Mouse (Mus musculus) midbrain, embryonic 10.5 days (tissue): Measurements from ENCODE around the gene Tmtc4. TPM values are rescaled to one million over a fixed set of nuclear protein-coding genes. Genes with fewer than 3 reads are reported as not detected.

Experiments used
- DNase-seq: peaks from one replicate; pipeline ENCODE4 v3.0.0-alpha.2; 2017; ENCODE audit warnings: low spot score
- H3K27ac ChIP-seq: fragments of 300-500 bp; sonication (generic); replicated peaks from 2 replicates; pipeline ENCODE4 v1.5.1; 2016; ENCODE audit warnings: mild to moderate bottlenecking
- H3K27me3 ChIP-seq: fragments of 300-500 bp; sonication (generic); 2 replicates; pipeline ENCODE4 v1.6.1; 2016; ENCODE audit warnings: low read depth, mild to moderate bottlenecking; ENCODE audit not compliant: poor library complexity, severe bottlenecking
- H3K36me3 ChIP-seq: fragments of 300-500 bp; sonication (generic); 2 replicates; pipeline ENCODE4 v1.6.1; 2016; ENCODE audit warnings: mild to moderate bottlenecking, moderate library complexity
- H3K4me1 ChIP-seq: fragments of 300-500 bp; sonication (generic); 2 replicates; pipeline ENCODE4 v1.6.1; 2016
- H3K4me3 ChIP-seq: fragments of 300-500 bp; sonication (generic); 2 replicates; pipeline ENCODE4 v1.5.1; 2016; ENCODE audit warnings: mild to moderate bottlenecking, moderate library complexity
- H3K9me3 ChIP-seq: fragments of 300-500 bp; sonication (generic); replicated peaks from 2 replicates; pipeline ENCODE4 v1.6.1; 2016; ENCODE audit warnings: mild to moderate bottlenecking
- WGBS: fragments of 180-500 bp; shearing (Covaris S2); methylation state at CpG from one replicate; pipeline ENCODE4 v1.1.7; 2016; 5-methylcytosine and 5-hydroxymethylcytosine counted together
- polyA plus RNA-seq: library from polyadenylated mRNA; unstranded; fragments of >200 nt; fragmentation: Nextera tagmentation; extraction: Ambion mirVana; gene quantifications from 2 replicates; pipeline ENCODE4 v1.2.1, GENCODE M21; 2016

The Tmtc4 gene
- polyA plus RNA-seq, 1 experiment from 2014 or later: 28.3 TPM

- Histone ChIP-seq H3K27ac (no peak overlapping the region), H3K36me3 (0 out of 2 replicates have a peak, but pooled peaks cover 4% of the 10 kb centered on the region), H3K9me3 (no peaks in the 10 kb centered on the region), H3K4me3 (no peak overlapping the region), H3K27me3 (no peaks in the 10 kb centered on the region), H3K4me1 (peaks cover 9% of the 10 kb centered on the region)
- no peak for DNase-seq
- 94% methylated on average over 1 of the region's 1 CpGs for WGBS
These were observed 95.4 kb downstream of the Tmtc4 start for GRCm38 (mm10) chr14:122888480-122888872.

GRCm38 (mm10) chr14:122887702-122888479 is 95.9 kb downstream of the Tmtc4 start:
- Histone ChIP-seq H3K9me3 (no peaks in the 10 kb centered on the region), H3K4me3 (no peak overlapping the region), H3K4me1 (peaks cover 15% of the 10 kb centered on the region), H3K27me3 (no peaks in the 10 kb centered on the region), H3K27ac (no peak overlapping the region), H3K36me3 (0 out of 2 replicates have a peak, but pooled peaks cover 4% of the 10 kb centered on the region)
- no peak for DNase-seq
- WGBS: 85% methylated on average over 3 of the region's 3 CpGs

GRCm38 (mm10) chr14:122887278-122887677 is 96.6 kb downstream of the Tmtc4 start:
- no peaks in the 10 kb centered on the region for H3K9me3 ChIP-seq
- no peak overlapping the region for H3K4me3 ChIP-seq

GRCm38 (mm10) chr14:122885893-122886292 is 97.9 kb downstream of the Tmtc4 start:
- DNase-seq: no peak
- peaks cover 30% of the 10 kb centered on the region for H3K4me1 ChIP-seq
- H3K27ac ChIP-seq: no peak overlapping the region
- H3K36me3 ChIP-seq: no peaks in the 10 kb centered on the region
- no peaks in the 10 kb centered on the region for H3K27me3 ChIP-seq
- H3K9me3 ChIP-seq: no peaks in the 10 kb centered on the region
- H3K4me3 ChIP-seq: no peak overlapping the region
- 94% methylated on average over 7 of the region's 7 CpGs for WGBS

More at GRCm38 (mm10) chr14:122887278-122887677, 96.6 kb downstream of the Tmtc4 start:
- DNase-seq: no peak
- 0 out of 2 replicates have a peak, but pooled peaks cover 4% of the 10 kb centered on the region for H3K36me3 ChIP-seq
- H3K4me1 ChIP-seq: peaks cover 21% of the 10 kb centered on the region
- H3K27ac ChIP-seq: no peak overlapping the region
- H3K27me3 ChIP-seq: no peaks in the 10 kb centered on the region
- WGBS: 84% methylated on average over 1 of the region's 1 CpGs

- 72% methylated on average over 10 of the region's 10 CpGs for WGBS
- H3K27me3 ChIP-seq: no peaks in the 10 kb centered on the region
- peaks cover 30% of the 10 kb centered on the region for H3K4me1 ChIP-seq
- DNase-seq: no peak
- no peak overlapping the region for H3K4me3 ChIP-seq
- no peak overlapping the region for H3K27ac ChIP-seq
- H3K9me3 ChIP-seq: no peaks in the 10 kb centered on the region
- no peaks in the 10 kb centered on the region for H3K36me3 ChIP-seq
These were observed 99.8 kb downstream of the Tmtc4 start for GRCm38 (mm10) chr14:122883821-122884584.

GRCm38 (mm10) chr14:122883410-122883806 is 100.4 kb downstream of the Tmtc4 start:
- Histone ChIP-seq H3K4me3 (no peak overlapping the region), H3K36me3 (no peaks in the 10 kb centered on the region), H3K9me3 (no peaks in the 10 kb centered on the region), H3K27ac (0 out of 2 replicates have a peak overlapping the region, but pooled peaks have one; percentile 66), H3K4me1 (peaks cover 30% of the 10 kb centered on the region), H3K27me3 (no peaks in the 10 kb centered on the region)
- DNase-seq: no peak
- 71% methylated on average over 4 of the region's 4 CpGs for WGBS

- Histone ChIP-seq H3K27me3 (no peaks in the 10 kb centered on the region), H3K4me1 (peaks cover 30% of the 10 kb centered on the region), H3K9me3 (no peaks in the 10 kb centered on the region), H3K4me3 (no peak overlapping the region), H3K36me3 (no peaks in the 10 kb centered on the region), H3K27ac (peak overlapping the region; percentile 66; the same call in 1 of the 2 replicates)
- 84% methylated on average over 7 of the region's 7 CpGs for WGBS
- DNase-seq: no peak
These were observed 100.9 kb downstream of the Tmtc4 start for GRCm38 (mm10) chr14:122882795-122883409.

- no peaks in the 10 kb centered on the region for H3K9me3 ChIP-seq
- no peaks in the 10 kb centered on the region for H3K36me3 ChIP-seq
- WGBS: 73% methylated on average over 9 of the region's 9 CpGs
- no peak for DNase-seq
- H3K27ac ChIP-seq: peak overlapping the region; percentile 66
- H3K27me3 ChIP-seq: no peaks in the 10 kb centered on the region
- peaks cover 30% of the 10 kb centered on the region for H3K4me1 ChIP-seq
- no peak overlapping the region for H3K4me3 ChIP-seq
These were observed 101.6 kb downstream of the Tmtc4 start for GRCm38 (mm10) chr14:122882201-122882639.

GRCm38 (mm10) chr14:122881699-122882098 is 102.1 kb downstream of the Tmtc4 start:
- WGBS: 71% methylated on average over 2 of the region's 2 CpGs
- Histone ChIP-seq H3K27me3 (peaks cover 3% of the 10 kb centered on the region; the same call in 1 of the 2 replicates), H3K4me1 (peaks cover 30% of the 10 kb centered on the region), H3K4me3 (no peak overlapping the region), H3K9me3 (no peaks in the 10 kb centered on the region), H3K36me3 (no peaks in the 10 kb centered on the region), H3K27ac (peak overlapping the region; percentile 66)
- DNase-seq: no peak

GRCm38 (mm10) chr14:122880291-122880690 is 103.5 kb downstream of the Tmtc4 start:
- no peak overlapping the region for H3K27ac ChIP-seq
- peaks cover 36% of the 10 kb centered on the region for H3K4me1 ChIP-seq
- no peak overlapping the region for H3K4me3 ChIP-seq
- no peaks in the 10 kb centered on the region for H3K36me3 ChIP-seq
- H3K27me3 ChIP-seq: peaks cover 5% of the 10 kb centered on the region; the same call in 1 of the 2 replicates
- H3K9me3 ChIP-seq: no peaks in the 10 kb centered on the region
- WGBS: 83% methylated on average over 7 of the region's 7 CpGs
- DNase-seq: no peak

- Histone ChIP-seq H3K36me3 (no peaks in the 10 kb centered on the region), H3K4me1 (peaks cover 33% of the 10 kb centered on the region), H3K9me3 (no peaks in the 10 kb centered on the region), H3K27me3 (peaks cover 9% of the 10 kb centered on the region; the same call in 1 of the 2 replicates), H3K27ac (no peak overlapping the region), H3K4me3 (no peak overlapping the region)
- no peak for DNase-seq
- WGBS: 89% methylated on average over 3 of the region's 3 CpGs
These were observed 106.0 kb downstream of the Tmtc4 start for GRCm38 (mm10) chr14:122877787-122878186.

- Histone ChIP-seq H3K4me1 (peaks cover 26% of the 10 kb centered on the region), H3K4me3 (no peak overlapping the region), H3K36me3 (no peaks in the 10 kb centered on the region), H3K27ac (no peak overlapping the region), H3K9me3 (no peaks in the 10 kb centered on the region), H3K27me3 (peaks cover 9% of the 10 kb centered on the region; the same call in 1 of the 2 replicates)
- WGBS: 74% methylated on average over 7 of the region's 7 CpGs
- no peak for DNase-seq
These were observed 107.1 kb downstream of the Tmtc4 start for GRCm38 (mm10) chr14:122876723-122877122.
